Mouse (Mus musculus) B cell, adult 2 months (primary cell): ENCODE measurements at regions not wholly inside any gene's neighbourhood (a gene's known extent, or its start where the extent isn't known, plus 50 kb on each side); places are given as distances from the start of the nearest gene placed in this dataset.

ENCODE experiments used
- DNase-seq, 2 experiments: peaks; one replicate each; pipeline ENCODE4 v3.0.0; 2022

GRCm38 (mm10) chr13:84878178-84878849 is 310.9 kb upstream of the Ccnh start:
- DNase-seq, result no peak

GRCm38 (mm10) chr13:84905347-84905981 is 283.7 kb upstream of the Ccnh start:
- no peak for DNase-seq

GRCm38 (mm10) chr13:84905994-84906393 is 283.2 kb upstream of the Ccnh start:
- no peak for DNase-seq

- no peak for DNase-seq
Observed at GRCm38 (mm10) chr13:84931271-84931670, 257.9 kb upstream of the Ccnh start.

- DNase-seq, result no peak
Observed at GRCm38 (mm10) chr13:84935610-84936009, 253.6 kb upstream of the Ccnh start.

GRCm38 (mm10) chr13:84939695-84940094 is 249.5 kb upstream of the Ccnh start:
- no peak for DNase-seq

- DNase-seq, result no peak
Observed at GRCm38 (mm10) chr13:84940936-84941335, 248.3 kb upstream of the Ccnh start.

GRCm38 (mm10) chr13:84950873-84951272 is 238.3 kb upstream of the Ccnh start:
- DNase-seq, result peak in 1 of 2 experiments; percentile 2

GRCm38 (mm10) chr13:84953161-84953560 is 236.0 kb upstream of the Ccnh start:
- no peak for DNase-seq

GRCm38 (mm10) chr13:84953760-84954159 is 235.4 kb upstream of the Ccnh start:
- DNase-seq, result no peak

GRCm38 (mm10) chr13:84968943-84969342 is 220.3 kb upstream of the Ccnh start:
- no peak for DNase-seq
